Mouse (Mus musculus) cerebellum, postnatal 14 days (tissue): ENCODE results near the gene Gnptg.
"Not testable (repeated sequence)": the region's sequence is repeated elsewhere in the genome, so short reads cannot be mapped to it uniquely, and the experiment has no call there.

Experiments used
- DNase-seq, 2 experiments: peaks; one replicate each; pipeline ENCODE4 v3.0.0; 2021; ENCODE audit warnings: mixed read lengths in 2 of 2

The Gnptg gene

GRCm38 (mm10) chr17:25243131-25243780, 3.3 kb upstream of the Gnptg start:
- DNase-seq, result peak in 1 of 2 experiments; percentile 23

- no peak for DNase-seq
These were observed 4.3 kb downstream of the Gnptg start for GRCm38 (mm10) chr17:25235635-25236034.

- not testable (repeated sequence) for DNase-seq
These were observed 8.3 kb downstream of the Gnptg start for GRCm38 (mm10) chr17:25231621-25232020.

- peak in 1 of 2 experiments; percentile 63 for DNase-seq
These were observed 9.2 kb downstream of the Gnptg start for GRCm38 (mm10) chr17:25230700-25231099.

GRCm38 (mm10) chr17:25230014-25230655, 9.8 kb downstream of the Gnptg start:
- not testable (repeated sequence) for DNase-seq

- no peak for DNase-seq
These were observed 11.9 kb downstream of the Gnptg start for GRCm38 (mm10) chr17:25227991-25228390.

GRCm38 (mm10) chr17:25225659-25226058, 14.3 kb downstream of the Gnptg start:
- DNase-seq, result no peak

- DNase-seq, result no peak
These were observed 15.2 kb downstream of the Gnptg start for GRCm38 (mm10) chr17:25224586-25225222.

GRCm38 (mm10) chr17:25222951-25223601, 16.8 kb downstream of the Gnptg start:
- no peak for DNase-seq

GRCm38 (mm10) chr17:25222504-25222940, 17.4 kb downstream of the Gnptg start:
- peak; percentile 57 to 58 for DNase-seq

GRCm38 (mm10) chr17:25221821-25222503, 18.0 kb downstream of the Gnptg start:
- DNase-seq, result peak; percentile 81 to 92

- DNase-seq, result no peak
These were observed 19.2 kb downstream of the Gnptg start for GRCm38 (mm10) chr17:25220746-25221145.

- DNase-seq, result no peak
These were observed 20.2 kb downstream of the Gnptg start for GRCm38 (mm10) chr17:25219492-25220295.

- no peak for DNase-seq
These were observed 21.0 kb downstream of the Gnptg start for GRCm38 (mm10) chr17:25218967-25219366.

GRCm38 (mm10) chr17:25215431-25215830, 24.5 kb downstream of the Gnptg start:
- no peak for DNase-seq

- DNase-seq, result no peak
These were observed 28.2 kb downstream of the Gnptg start for GRCm38 (mm10) chr17:25211705-25212104.

GRCm38 (mm10) chr17:25210680-25211466, 29.1 kb downstream of the Gnptg start:
- DNase-seq, result peak; percentile 76 to 82

- no peak for DNase-seq
These were observed 29.9 kb downstream of the Gnptg start for GRCm38 (mm10) chr17:25210006-25210405.

- no peak for DNase-seq
These were observed 37.5 kb downstream of the Gnptg start for GRCm38 (mm10) chr17:25202401-25202800.

GRCm38 (mm10) chr17:25189091-25189490, 50.8 kb downstream of the Gnptg start:
- peak in 1 of 2 experiments; percentile 24 for DNase-seq
